Mouse (Mus musculus) E14TG2a.4 (cell line): ENCODE data around the gene Dsn1.

Experiments used
- CTCF ChIP-seq: conservative IDR thresholded peaks from 2 replicates; pipeline ENCODE4 v1.5.1; 2014; ENCODE audit warnings: low read length
- NANOG ChIP-seq: IDR thresholded peaks from 2 replicates; pipeline ENCODE4 v1.6.1; 2014; ENCODE audit warnings: borderline replicate concordance, low read length, mixed read lengths

DNA sequence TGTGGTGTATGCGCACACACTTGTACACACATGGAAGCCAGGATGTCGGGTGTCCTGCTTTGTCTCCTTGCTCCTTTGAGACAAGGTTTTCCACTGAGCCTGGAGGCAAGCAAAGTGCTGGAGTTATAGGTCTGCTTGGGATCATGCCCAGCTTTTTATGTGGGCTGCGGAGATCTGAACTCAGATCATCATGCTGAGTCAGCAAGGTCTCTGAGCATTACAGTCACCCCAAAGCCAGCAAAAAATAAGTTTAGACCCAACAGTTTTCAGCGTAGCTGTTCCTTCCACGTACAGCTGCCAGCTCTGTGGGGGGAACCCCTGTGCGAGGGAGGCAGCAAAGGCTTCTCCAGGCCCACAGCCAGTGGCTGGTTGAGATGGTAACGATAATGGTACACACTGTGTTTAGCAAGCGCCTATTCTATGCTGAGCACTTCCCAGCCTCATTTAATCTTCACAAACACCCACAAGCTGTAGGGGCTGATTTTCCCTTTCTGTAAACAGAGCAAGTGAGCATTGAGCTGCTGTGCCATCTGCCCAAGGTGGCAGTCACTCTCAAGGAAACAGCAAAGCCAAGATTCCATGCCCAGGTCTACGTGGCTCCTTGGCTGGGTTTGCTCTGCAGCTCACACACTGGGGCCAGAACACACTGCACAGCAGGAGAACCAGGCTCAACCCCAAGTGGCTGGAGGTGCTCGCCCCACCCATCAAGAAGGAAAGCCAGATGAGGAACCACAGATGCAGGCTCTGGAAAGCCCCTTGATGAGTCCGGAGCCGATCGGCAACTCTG lies 41.6 kb upstream of the Dsn1 start:
- TF ChIP-seq CTCF = no peak
- TF ChIP-seq NANOG = no peak
